Mouse (Mus musculus) testis, postnatal 10 days (tissue): ENCODE data around the gene Mrpl37.
"Not testable (repeated sequence)": the region's sequence is repeated elsewhere in the genome, so short reads cannot be mapped to it uniquely, and the experiment has no call there.

ENCODE experiments used
- DNase-seq: peaks from one replicate; pipeline ENCODE4 v3.0.0; 2021; ENCODE audit warnings: low spot score

Gene Mrpl37

DNA sequence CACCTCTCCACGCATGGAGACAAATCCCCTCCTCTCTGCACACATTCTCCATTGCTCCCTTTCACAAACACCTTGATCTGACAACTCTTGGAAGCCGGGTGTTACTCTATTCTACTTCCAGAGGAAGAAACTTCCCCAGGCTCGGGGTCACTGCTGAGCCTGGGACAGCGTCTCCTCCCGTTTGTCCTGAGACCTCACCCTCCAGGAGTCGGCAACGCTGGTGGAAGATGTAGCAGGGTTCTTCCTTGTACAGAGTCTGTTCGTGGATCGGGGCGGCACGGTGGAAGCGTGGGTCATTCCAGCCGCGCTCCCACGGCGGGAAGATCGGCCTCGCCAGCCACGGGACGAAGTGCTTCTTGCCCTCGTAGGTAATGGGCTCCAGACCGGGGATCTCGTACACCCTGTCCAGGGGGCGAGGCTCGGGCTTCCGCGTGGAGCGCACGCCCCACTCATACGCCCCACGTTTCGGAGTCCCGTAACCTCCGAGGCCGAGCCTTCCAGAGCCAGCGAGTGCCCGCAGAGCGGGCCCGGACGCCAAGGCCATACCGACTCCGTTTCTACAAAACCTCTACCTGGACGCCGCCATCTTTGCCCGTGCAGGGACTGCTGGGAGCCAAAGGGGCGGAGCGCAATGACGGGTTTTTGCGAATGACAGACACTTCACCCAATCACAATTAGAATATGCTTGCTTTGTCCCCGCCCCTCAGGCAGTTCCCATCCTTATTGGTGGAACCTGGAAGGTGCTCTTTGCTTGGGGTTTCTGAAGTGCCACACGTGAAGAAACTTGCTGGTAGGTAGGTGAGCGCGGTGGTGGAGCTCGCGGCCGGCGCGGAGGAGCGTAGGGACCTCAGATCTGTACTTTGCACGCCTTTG is at the start of gene Mrpl37, which contains the start of gene Cyb5rl:
TSS of gene Mrpl37 (minus strand) at position 617 of the 873 bp plus-strand sequence.
TSS of gene Cyb5rl (plus strand) at position 737 of the 873 bp plus-strand sequence.
- DNase-seq: peak; percentile 97

DNA sequence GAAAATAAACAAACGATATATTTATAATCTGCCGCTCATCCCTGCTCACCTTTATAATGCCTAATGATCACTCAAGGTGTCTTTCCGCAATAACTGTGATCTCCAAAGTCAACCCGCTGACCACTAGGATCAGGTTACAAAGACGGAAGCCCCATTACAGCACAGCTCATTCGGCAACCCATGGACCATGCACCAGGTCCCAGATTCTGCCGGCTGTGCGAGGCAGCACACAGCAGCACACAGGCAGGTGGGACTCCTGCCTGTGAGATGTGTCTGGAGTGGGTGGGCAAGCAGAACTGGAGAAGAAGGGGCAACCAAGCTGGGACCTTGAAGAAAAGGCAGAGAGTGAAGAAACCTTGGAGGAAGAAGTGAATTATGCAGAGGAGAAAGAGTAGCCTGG is 47.6 kb upstream of the Mrpl37 start:
- no peak for DNase-seq

DNA sequence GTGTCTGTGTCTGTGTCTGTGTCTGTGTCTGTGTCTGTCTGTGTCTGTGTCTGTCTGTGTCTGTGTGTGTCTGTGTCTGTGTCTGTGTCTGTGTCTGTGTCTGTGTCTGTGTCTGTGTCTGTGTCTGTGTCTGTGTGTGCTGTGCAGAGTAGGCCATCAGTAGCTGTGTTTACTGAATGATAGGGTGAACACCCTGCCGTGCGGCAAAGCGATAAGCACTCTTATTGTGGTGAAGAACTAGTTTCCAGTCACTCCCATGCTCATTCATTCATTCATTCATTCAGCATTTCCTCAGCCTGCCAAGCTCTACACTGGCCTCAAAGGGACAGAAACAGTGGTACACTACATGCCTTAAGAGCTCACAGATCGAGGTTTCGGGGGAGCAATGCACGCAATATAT is 42.5 kb upstream of the Mrpl37 start:
- not testable (repeated sequence) for DNase-seq

DNA sequence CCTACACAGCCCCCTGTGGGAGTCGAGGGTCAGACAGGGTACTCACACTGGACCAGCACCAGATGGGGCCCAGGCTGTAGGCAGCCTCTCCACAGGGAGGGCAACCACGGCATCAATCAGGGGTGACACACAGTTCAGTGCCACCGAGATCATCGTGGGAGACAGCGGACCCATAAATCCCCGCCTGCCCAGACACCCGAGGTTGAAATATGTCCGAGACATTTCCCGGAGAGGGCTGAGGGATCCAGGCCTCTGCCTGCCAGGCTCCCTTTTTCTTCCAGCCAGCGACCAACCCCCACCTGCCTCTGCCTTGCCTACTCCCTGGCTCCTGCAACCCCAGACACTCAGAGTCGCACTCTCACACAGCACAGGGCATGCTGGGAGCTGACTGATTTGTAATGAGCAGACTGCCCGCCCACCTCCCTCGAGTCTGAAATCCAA is 41.6 kb upstream of the Mrpl37 start:
- no peak for DNase-seq

DNA sequence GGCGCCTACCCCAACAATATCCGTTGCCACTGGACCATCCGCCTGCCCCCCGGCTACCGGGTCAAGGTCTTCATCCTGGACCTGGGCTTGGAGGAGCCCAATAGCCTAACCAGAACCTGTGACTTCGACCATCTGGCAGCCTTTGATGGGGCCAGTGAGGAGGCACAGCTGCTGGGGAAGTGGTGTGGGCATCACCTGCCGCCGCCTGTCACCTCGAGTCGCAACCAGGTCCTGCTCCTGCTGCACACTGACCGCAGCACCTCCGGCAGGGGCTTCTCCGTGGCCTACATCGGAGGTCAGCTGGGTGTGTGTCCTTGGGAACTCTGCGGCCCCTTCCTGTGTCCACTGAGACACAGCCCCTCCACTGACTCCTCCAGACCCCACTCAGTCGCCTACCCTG is 40.1 kb upstream of the Mrpl37 start:
- no peak for DNase-seq

DNA sequence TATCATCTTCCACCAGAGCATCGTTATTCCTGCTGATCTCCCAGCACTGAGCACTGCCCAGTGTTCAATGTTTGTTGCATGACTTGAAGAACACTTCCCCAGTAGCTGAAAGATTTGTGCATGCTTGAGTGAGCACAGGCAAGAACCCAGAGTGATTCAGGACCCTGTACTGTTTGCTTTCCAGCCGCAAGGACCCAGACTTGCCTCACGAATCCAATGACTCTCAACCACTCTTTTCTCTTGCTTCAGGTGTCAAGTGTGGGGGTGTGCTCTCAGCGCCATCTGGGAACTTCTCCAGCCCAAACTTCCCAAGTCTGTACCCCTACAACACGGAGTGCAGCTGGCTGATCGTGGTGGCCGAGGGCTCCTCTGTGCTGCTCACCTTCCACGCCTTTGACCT is 35.6 kb upstream of the Mrpl37 start:
- no peak for DNase-seq

DNA sequence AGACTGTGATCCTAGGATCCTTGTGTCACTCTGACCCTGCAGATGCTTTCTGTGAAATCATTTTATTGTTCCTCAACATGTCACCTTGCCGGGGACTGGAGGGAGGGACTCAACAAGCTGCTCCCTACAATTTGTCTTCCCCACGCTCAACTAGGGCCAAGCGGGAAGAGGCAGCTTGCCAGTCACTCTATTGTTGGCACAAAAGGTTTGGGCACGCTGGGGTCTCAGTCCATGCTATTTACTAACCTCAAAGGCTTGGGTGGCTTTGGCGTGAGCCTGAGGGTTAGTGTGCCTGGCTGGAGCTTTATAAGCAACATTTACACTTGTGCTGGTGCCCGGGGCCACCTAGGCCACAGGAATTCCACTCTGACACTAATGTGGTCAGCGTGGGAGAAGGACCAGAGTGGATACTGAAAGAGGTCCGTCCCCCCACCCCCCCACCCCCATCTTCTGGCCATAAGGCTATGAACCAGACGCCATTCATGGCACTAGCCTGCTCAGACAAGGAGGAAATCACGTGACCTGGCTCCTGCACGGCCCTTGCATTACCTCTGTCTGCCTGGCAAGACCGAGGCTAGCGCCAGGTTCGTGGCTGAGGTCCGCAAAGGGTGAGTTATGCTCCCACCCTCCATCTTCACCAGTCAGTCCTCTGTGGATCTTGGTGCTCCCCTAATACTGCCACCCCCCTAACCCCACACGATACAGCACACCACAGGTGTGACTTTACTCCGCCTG is 32.3 kb upstream of the Mrpl37 start:
- no peak for DNase-seq

DNA sequence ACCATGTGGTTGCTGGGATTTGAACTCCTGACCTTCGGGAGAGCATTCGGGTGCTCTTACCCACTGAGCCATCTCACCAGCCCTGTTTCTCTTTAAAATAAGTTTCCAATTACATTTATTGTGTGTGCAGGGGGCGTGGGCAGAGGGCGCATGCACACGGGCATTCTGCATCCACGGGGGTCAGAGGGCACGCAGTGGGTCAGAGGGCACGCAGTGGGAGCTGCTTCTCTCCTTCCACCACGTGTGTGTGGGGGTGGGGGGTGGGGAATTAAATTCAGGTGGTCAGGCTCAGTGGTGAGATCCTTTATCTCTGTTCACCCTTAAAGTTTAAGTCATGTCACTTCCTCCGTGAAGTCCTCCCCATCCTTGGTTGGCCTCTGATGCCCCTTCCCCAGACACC is 31.7 kb upstream of the Mrpl37 start:
- DNase-seq: no peak

DNA sequence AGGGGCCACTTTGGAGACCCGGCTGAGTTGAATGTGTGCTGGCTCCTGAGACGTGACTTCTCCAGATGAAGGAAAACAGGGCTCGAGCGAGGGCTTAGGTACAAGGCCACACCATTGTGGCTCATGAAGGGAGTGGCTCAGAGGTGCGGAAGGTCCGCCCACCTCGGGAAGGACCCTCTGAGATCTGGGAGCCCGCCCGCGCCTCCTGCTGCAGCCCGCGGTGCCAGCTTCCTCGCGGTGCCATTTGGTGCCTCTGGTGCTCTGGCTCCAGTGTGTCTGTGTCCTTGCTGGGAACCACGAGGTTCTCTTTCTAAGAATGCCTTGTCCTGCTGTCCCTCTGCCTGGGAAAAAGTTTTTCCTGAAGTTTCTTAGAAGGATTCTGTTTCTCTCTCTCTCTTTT is 31.2 kb upstream of the Mrpl37 start:
- no peak for DNase-seq

DNA sequence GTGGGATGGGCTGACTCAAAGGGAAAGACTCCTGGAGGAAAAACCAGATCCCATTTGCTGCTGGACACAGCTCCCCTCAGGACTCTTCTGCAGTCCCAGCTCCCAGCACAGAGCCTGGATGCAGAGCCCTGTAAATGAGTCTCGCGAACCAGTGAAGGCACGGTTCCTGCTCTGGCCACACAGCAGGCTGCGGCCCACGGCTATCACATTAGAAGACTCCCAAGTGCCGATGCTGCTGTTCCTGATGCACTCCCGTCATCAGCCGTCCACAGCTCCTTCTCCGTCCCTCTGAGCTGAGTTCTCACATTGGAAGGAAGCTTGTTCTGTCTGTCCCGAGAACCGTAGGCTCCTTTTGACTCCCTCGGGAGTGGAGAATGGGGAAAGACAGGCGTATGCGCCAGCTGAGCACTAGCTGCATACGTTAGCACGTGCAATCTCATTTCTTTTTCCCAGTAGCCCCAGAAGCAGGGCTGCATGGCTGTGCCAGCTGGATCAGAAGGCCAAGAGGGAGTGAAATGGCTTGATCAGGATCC is 30.2 kb upstream of the Mrpl37 start, which contains the start of gene Cdcp2:
TSS of gene Cdcp2 (plus strand) at position 51 of the 533 bp plus-strand sequence.
- no peak for DNase-seq

DNA sequence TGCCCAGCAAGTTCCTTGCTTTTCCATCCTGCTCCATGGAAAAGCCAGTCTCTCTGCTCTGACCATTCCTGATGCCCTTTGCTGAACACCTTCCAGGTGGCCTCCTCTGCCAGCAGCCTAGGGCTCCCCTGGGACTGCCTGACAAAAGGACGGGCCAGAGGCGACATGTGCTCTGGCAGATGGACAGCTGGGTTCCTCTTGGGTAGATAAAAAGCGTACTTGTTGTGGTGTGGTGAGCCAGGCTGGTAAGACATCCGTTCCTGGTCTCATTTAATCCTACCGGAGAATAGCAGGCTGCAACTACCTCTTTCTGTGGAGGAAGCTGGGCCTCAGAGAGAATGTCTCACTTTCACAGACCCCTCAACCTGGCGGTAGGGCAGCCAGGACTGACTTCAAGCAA is 29.4 kb upstream of the Mrpl37 start:
- no peak for DNase-seq

DNA sequence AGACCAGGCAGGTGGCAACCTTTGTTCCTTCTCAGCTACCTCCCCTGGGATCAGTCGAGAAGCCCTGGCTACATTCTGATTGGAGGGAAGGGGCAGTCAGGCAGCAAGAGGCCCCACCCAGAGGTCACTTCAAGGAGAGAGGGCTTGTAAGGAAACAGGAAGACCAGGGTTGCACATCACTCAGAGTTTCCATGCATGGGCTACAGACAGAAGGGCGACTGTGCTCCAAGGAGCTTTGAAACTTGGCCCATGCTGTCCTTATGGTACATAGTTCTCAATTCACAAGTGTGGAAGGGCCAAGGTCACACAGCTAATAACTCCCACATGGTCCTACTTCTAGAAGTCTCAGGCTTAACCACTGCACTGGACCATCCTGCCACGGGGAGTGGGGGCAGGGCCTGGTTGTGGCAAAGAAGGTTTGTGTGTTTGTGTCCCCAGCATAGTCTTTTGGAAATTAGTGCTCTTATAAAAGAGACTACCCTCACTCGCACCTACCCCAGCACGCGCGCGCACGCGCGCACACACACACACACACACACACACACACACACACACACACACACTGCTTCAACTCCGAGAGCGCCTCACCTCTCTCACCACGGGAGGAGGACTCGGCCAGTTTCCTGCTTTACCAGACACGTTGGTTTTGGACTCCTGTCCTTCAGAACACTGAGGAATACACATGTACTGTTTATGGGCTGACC is 28.0 kb upstream of the Mrpl37 start:
- no peak for DNase-seq

DNA sequence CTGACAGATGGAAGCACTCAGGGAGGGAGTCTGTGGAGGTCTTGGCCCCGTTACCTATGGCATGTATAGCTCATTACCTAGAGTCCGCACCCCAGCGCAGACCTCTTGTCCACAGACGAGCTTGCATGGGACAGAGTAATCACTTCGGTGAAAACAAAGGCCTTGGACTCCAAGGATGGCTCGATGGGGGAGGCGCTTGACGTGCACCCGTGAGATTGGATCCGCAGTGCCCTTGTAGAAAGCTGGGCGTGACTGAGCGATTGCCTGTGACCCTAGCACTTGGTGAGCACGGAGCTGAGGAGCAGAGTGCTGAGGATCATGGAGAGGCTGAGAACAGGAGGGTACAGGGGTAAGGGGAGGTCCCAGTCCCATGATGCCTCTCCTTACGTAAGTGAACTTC is 25.0 kb upstream of the Mrpl37 start:
- DNase-seq: no peak

DNA sequence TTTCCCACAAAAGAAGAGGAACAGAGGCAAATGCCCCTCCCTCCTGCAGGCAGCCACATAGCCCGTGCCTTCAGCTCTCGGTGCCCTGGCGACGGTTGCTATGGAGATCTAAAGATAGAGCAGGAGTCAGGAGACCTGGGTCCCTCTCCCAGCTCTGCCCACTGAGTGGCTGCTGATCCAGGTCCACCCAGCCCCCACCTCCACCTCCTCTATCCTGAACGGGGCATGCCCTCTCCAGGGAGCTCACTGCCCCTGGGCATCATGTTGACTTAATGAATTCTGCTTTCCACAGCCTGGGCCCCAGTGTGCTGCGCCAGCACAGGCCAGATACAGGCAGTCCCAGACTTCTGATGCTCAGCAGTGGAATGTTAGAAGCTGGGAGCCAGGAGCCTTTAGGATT is 18.2 kb upstream of the Mrpl37 start:
- no peak for DNase-seq

DNA sequence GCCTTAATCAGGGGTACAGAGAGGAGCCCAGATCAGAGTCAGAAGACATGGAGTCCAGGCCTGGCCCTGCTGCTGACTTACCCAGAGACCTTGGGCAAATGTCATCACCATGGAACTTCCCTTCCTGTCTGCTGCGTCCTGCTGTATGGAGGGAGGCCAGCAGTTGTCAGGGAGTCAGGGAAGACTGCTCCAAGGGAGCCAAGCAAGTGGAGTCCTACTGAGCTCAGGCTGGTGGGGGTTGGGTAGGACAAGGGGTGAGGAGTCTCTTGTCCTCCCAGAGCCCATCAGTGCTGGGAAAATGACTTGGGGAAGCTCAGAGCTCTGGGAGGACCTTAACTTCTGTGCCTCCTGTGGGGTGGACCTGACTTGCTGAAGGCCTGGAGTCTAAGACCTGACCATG is 17.7 kb upstream of the Mrpl37 start:
- no peak for DNase-seq

DNA sequence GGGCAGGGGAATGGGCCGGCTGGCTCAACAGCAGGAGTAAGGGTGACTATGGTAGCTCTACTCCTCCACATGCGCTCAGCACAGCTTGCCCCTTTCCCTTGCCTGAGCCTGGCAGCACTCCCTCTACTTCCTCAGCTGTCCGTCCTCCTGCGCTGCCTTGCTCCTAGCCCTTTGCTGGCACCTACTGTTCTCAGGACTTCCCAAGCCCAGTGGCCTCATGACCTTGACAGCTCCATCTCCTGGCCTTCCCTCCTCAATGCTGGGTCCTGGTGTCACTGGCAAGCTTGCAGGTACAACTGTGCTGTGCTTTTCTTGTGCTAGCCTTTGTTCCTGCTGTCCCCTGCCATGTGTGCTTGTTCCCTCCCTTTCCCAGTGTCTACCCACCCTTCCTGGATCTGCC is 16.5 kb upstream of the Mrpl37 start:
- DNase-seq: no peak

DNA sequence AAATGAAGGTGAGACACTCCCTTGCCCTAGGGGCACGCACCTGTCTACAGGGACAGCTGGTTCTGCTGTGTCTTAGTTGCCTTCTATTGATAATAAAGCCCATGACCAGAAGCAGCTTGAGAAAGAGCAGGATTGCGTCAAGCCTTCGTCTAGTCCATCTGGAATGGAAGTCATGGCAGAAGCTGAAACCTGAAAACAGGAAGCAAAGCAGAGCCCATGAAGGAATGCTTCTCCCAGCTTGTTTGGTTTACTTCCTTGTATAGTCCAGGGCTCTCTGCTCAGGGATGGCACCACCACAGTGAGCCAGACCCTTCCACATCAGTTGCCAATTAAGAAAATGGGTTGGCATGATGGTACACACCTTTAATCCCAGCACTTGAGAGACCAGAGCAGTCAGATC is 15.5 kb upstream of the Mrpl37 start:
- DNase-seq: no peak

DNA sequence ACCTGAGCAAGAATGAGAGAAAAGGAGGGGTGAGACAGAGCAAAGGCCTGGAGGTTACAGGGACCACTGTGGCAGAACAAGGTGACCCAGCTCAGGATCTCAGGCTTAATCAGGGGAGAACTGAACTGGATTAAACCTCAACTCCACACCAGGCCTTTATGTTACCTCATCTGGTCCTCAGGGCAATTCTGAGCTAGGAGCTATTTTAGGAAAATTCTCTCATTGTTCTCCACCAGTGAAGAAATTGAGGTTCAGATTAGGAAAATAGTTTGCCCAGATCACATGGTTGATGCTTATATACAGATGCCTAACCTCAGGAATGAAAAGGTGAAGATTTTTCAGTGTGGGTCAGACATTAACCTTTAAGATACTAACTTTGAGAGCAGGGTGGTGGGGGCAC is 13.0 kb upstream of the Mrpl37 start:
- DNase-seq: no peak

DNA sequence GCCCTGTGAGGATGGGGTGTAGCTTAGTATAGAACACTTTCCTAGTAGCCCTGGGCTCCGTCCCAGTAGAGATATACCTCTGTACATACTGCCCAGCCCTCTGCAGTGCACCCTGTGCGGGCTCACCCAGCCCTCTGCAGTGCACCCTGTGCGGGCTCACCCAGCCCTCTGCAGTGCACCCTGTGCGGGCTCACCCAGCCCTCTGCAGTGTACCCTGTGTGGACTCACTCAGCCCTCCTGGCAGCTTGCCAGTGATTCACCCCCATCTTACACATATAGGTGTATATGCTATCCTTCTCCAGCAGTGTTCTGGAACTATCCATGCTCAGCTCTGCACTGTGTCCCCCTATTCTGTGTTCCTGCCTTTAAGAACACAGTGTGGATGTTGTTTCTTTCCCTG is 12.2 kb upstream of the Mrpl37 start:
- DNase-seq: no peak

DNA sequence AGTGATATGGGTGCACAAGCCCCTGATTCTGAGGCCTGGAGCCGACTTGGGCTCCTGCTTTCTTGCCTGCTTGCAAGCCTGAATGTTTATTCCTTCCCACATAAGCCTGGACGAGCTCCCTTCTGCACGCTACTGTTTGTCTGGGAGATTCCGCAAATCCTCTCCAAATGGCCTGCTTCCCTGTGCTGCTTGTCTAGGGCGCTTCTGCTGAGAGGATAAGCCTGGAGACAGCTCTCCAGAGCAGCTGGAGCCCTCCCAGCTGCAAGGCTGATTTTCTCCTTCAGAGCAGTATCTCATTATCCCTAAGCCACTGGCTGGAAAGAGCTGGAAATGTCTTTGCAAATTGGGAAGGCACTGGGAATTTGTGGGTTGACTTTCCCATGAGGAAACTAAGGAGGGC is 8.8 kb upstream of the Mrpl37 start:
- no peak for DNase-seq

DNA sequence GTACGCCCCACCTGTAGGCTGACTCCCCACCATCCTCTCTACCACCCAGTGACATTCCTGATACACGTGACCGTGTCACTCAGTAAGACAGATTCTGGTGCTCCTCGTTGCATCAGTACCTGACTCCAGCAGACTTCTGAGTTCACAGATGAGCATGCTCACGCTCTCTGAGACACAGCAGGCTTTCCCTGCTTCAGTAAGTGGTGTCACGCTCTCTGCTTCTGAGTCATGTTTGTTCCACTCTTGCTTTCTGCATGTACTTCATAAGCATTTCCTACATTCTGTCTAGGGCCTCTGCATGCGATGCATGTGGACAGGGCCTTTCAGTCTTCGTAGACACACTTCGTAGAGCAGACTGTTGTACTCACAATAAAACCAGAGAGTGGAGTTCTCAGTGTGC is 5.7 kb upstream of the Mrpl37 start:
- no peak for DNase-seq

DNA sequence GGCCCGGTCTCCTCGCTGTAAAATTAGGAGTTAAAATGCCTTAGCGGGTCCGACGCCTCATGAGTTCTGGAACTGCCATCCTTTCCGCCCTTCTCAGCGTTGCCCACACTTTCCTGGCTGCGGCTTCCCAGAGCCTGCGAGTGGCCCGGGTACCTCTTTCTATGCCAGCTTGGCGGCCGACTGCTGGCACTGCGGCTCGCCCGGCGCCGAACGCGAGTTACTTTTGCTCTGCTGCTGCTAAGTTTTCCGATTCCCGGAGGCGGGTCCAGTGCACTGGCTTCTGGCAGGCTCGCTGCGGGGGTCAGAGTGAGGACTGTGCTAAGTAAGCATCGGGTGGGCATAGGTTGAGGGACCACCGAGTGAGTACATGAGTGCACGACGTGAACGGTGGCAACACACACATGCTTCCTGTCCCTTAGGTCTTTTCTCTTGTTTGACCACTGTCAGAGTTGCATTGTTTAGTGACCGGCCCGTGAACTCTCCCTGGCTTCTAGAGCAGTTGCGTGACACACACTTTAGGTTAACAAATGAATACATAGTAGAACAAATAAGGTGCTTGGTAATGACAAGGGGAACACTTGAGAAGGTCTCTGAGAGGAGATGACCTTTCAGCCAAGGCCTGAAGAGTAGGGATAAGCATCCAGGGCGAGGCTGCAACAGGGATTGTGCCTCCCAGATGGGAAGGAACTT is 628 bp upstream of the Mrpl37 start:
- peak; percentile 67 for DNase-seq
